In the genomic region with DNA sequence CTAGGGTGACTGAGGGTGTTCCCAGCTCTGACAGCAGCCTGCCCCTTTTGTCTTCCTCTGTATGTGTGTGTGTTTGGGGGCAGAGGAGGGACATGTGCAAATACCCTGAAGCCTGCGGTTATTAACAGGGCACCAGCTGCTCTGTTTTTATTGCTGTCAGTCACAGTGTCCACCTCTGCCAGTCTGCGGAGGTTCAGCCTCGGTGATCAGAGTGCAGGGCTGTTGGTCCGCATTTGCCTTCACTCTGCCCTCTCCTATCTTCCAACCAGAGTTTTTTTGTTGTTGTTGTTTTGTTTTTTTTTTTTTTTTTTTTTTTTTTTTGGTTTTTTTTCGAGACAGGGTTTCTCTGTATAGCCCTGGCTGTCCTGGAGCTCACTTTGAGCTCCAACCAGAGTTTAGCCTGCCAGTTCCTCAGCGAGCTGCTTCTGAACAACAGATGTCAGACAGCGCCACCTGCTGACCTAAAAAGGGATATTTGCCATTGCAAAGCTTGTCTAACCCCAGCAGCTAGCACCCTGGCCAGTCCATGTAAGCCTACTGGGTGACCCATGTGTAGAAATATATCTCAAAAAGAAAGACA, we compare ENCODE assay signal across 8 mouse cellular contexts.
DNase-seq lines count a peak whose midpoint lies in the region; ATAC-seq and TF ChIP-seq lines count a peak whose summit lies in the region.

No protein-coding gene starts in this region.

- no peaks in the 10 kb centered on the region for H3K27me3 ChIP-seq in E14TG2a.4 (ENCODE audit: insufficient read depth, low read length)
- 0 out of 2 replicates have a peak, but pooled peaks cover 3% of the 10 kb centered on the region for H3K27me3 ChIP-seq in heart, postnatal 0 days (ENCODE audit: control insufficient read depth, insufficient read depth, low read length)
- H3K27me3 ChIP-seq in liver, embryonic 12.5 days (replicated peaks), result no peaks in the 10 kb centered on the region
- H3K27me3 ChIP-seq in neural tube, embryonic 13.5 days, result peaks cover 3% of the 10 kb centered on the region; the same call in 1 of the 2 replicates

- H3K9ac ChIP-seq in heart, postnatal 0 days (replicated peaks; ENCODE audit: low read depth, low read length), result no peak overlapping the region
- H3K9ac ChIP-seq in liver, embryonic 12.5 days, result no peak overlapping the region
- H3K9ac ChIP-seq in neural tube, embryonic 13.5 days, result no peak overlapping the region

- no peak overlapping the region for H3K27ac ChIP-seq in embryonic fibroblast, embryonic 13.5 days (ENCODE audit: insufficient read depth, low read length)
- no peak overlapping the region for H3K27ac ChIP-seq in heart, postnatal 0 days (ENCODE audit: low read depth)
- no peak overlapping the region for H3K27ac ChIP-seq in liver, embryonic 12.5 days
- H3K27ac ChIP-seq in neural tube, embryonic 13.5 days (replicated peaks), result peak overlapping the region; percentile 13; the same call in 1 of the 2 replicates

- H3K4me2 ChIP-seq in heart, postnatal 0 days (ENCODE audit: low read depth, low read length), result no peak overlapping the region
- H3K4me2 ChIP-seq in liver, embryonic 12.5 days, result no peak overlapping the region
- H3K4me2 ChIP-seq in neural tube, embryonic 13.5 days, result peak overlapping the region; percentile 43

- no peaks in the 10 kb centered on the region for H3K36me3 ChIP-seq in E14TG2a.4 (ENCODE audit: insufficient read depth, low read length)
- no peaks in the 10 kb centered on the region for H3K36me3 ChIP-seq in heart, postnatal 0 days (replicated peaks; ENCODE audit: control insufficient read depth, insufficient read depth, low read length)
- H3K36me3 ChIP-seq in liver, embryonic 12.5 days, result no peaks in the 10 kb centered on the region
- no peaks in the 10 kb centered on the region for H3K36me3 ChIP-seq in neural tube, embryonic 13.5 days

- H3K4me1 ChIP-seq in E14TG2a.4 (replicated peaks; ENCODE audit: low read depth, low read length), result peaks cover 29% of the 10 kb centered on the region
- H3K4me1 ChIP-seq in embryonic fibroblast, embryonic 13.5 days (ENCODE audit: control insufficient read depth, insufficient read depth, low read length), result no peaks in the 10 kb centered on the region
- H3K4me1 ChIP-seq in heart, postnatal 0 days (ENCODE audit: control insufficient read depth, insufficient read depth), result no peaks in the 10 kb centered on the region
- H3K4me1 ChIP-seq in liver, embryonic 12.5 days, result no peaks in the 10 kb centered on the region
- peaks cover 14% of the 10 kb centered on the region for H3K4me1 ChIP-seq in neural tube, embryonic 13.5 days (replicated peaks)

- no peak for TF ChIP-seq POLR2A in brain, embryonic 14.5 days (IDR thresholded peaks at IDR 0.05; ENCODE audit: borderline replicate concordance, extremely low read depth, insufficient read depth, insufficient read length, poor library complexity, severe bottlenecking)
- no peak for TF ChIP-seq POLR2A in embryonic fibroblast, embryonic 13.5 days (IDR thresholded peaks at IDR 0.05; ENCODE audit: low read depth, low read length)

- H3K9me3 ChIP-seq in E14TG2a.4 (ENCODE audit: low read length), result peaks cover 21% of the 10 kb centered on the region
- no peaks in the 10 kb centered on the region for H3K9me3 ChIP-seq in heart, postnatal 0 days (replicated peaks; ENCODE audit: control insufficient read depth, low read length)
- no peaks in the 10 kb centered on the region for H3K9me3 ChIP-seq in liver, embryonic 12.5 days (replicated peaks)
- H3K9me3 ChIP-seq in neural tube, embryonic 13.5 days, result no peaks in the 10 kb centered on the region

- ATAC-seq in heart, postnatal 0 days (ENCODE audit: insufficient read depth, low read depth), result peak; percentile 44; the same call in 1 of the 2 replicates
- ATAC-seq in liver, embryonic 12.5 days, result peak; percentile 47; the same call in 1 of the 2 replicates
- peak; percentile 79 for ATAC-seq in neural tube, embryonic 13.5 days (ENCODE audit: low read depth)

- DNase-seq in brain, embryonic 14.5 days (ENCODE audit: low read depth), result peak; percentile 94
- DNase-seq in heart, postnatal 0 days (ENCODE audit: low spot score), result peak; percentile 73
- peak; percentile 76 to 90 for DNase-seq in kidney, postnatal 25 days
- DNase-seq in thymus, postnatal 4 days, result peak; percentile 72

- TF ChIP-seq EP300 in heart, postnatal 0 days (IDR thresholded peaks at IDR 0.05; ENCODE audit: low read depth), result no peak

- 45% methylated on average over 7 of the region's 7 CpGs for WGBS in heart, postnatal 0 days
- WGBS in liver, embryonic 12.5 days (ENCODE audit: insufficient replicate concordance), result 38% methylated on average over 7 of the region's 7 CpGs
- 20% methylated on average over 7 of the region's 7 CpGs for WGBS in neural tube, embryonic 13.5 days

- TF ChIP-seq CTCF in E14TG2a.4 (conservative IDR thresholded peaks at IDR 0.05; ENCODE audit: low read length), result peak; percentile 65
- peak; percentile 86 for TF ChIP-seq CTCF in brain, embryonic 14.5 days (IDR thresholded peaks at IDR 0.05; ENCODE audit: borderline replicate concordance, extremely low read depth, insufficient read depth, insufficient read length)
- TF ChIP-seq CTCF in embryonic fibroblast, embryonic 13.5 days (IDR thresholded peaks at IDR 0.05; ENCODE audit: borderline replicate concordance, insufficient read depth, low read length), result peak; percentile 67; the same call in 1 of the 2 replicates
- peak; percentile 72 for TF ChIP-seq CTCF in heart, postnatal 0 days (IDR thresholded peaks at IDR 0.05; ENCODE audit: low read depth)

- no peak overlapping the region for H3K4me3 ChIP-seq in E14TG2a.4 (replicated peaks; ENCODE audit: low read length)
- no peak overlapping the region for H3K4me3 ChIP-seq in embryonic fibroblast, embryonic 13.5 days (ENCODE audit: insufficient read depth, low read length)
- no peak overlapping the region for H3K4me3 ChIP-seq in heart, postnatal 0 days (ENCODE audit: low read depth, low read length)
- no peak overlapping the region for H3K4me3 ChIP-seq in liver, embryonic 12.5 days
- H3K4me3 ChIP-seq in neural tube, embryonic 13.5 days, result no peak overlapping the region
